Mouse (Mus musculus) cerebellum, adult 2 months (tissue): ENCODE measurements at regions not wholly inside any gene's neighbourhood (a gene's known extent, or its start where the extent isn't known, plus 50 kb on each side); places are given as distances from the start of the nearest gene placed in this dataset.

Experiments
- DNase-seq, 2 experiments: peaks; one replicate each; pipeline ENCODE4 v3.0.0; 2021
- H3K27ac ChIP-seq: fragments of 200-500 bp; 2 replicates; pipeline ENCODE4 v1.5.1; 2012; ENCODE audit warnings: low read length, control low read depth, inconsistent platforms; ENCODE audit not compliant: insufficient read depth
- H3K27me3 ChIP-seq: fragments of 200-500 bp; 2 replicates; pipeline ENCODE4 v1.6.1; 2012; ENCODE audit warnings: inconsistent platforms, mild to moderate bottlenecking, low read length, moderate library complexity; ENCODE audit not compliant: control insufficient read depth, insufficient read depth
- H3K4me1 ChIP-seq: fragments of 200-500 bp; 2 replicates; pipeline ENCODE4 v1.6.1; 2011; ENCODE audit warnings: low read length; ENCODE audit not compliant: control insufficient read depth, insufficient read depth
- H3K4me3 ChIP-seq: fragments of 200-500 bp; replicated peaks from 2 replicates; pipeline ENCODE3; 2011; ENCODE audit warnings: mild to moderate bottlenecking, low read depth, low read length, control low read depth; ENCODE audit not compliant: insufficient read depth
- CTCF ChIP-seq: fragments of 200-500 bp; IDR thresholded peaks from 2 replicates; pipeline ENCODE4 v1.5.1; 2011; ENCODE audit warnings: low read depth, mild to moderate bottlenecking, control low read depth, low read length, moderate library complexity, borderline replicate concordance; ENCODE audit not compliant: insufficient read depth
- POLR2A ChIP-seq: fragments of 200-500 bp; IDR thresholded peaks from 2 replicates; pipeline ENCODE4 v1.6.1; 2011; ENCODE audit warnings: low read length, control low read depth, borderline replicate concordance; ENCODE audit not compliant: insufficient read depth
- WGBS: fragments of 180-500 bp; shearing (Covaris S2); methylation state at CpG from one replicate; pipeline ENCODE4 v1.1.7; 2018; 5-methylcytosine and 5-hydroxymethylcytosine counted together

DNA sequence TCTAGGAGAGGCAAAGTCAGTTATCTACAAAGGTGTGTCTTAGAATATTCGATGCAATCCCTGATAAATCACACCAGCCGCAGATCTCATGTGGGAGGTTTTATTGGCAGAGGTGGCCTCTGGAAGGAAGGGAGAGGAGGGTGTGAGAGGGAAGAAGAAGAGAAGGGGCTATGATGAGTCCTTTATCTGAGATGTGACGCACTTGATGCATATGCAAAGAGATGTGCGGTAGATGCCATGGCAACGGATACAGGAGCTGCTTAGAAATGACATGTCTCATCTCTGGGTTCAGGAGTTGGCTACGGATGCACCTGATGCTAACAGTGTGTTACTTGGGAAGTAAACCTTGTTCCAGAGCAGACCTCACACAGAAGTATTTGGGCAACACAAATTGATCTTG lies 718.6 kb upstream of the Gm21961 start:
- no peak for DNase-seq
- no peak for TF ChIP-seq CTCF
- TF ChIP-seq POLR2A: no peak
- Histone ChIP-seq H3K27me3 (no peaks in the 10 kb centered on the region), H3K4me3 (no peak overlapping the region), H3K4me1 (no peaks in the 10 kb centered on the region), H3K27ac (no peak overlapping the region)
- WGBS: 76% methylated on average over 6 of the region's 6 CpGs

- TF ChIP-seq CTCF (no peak), POLR2A (no peak)
- no peak overlapping the region for H3K4me3 ChIP-seq
- H3K27ac ChIP-seq: no peak overlapping the region
- WGBS: 81% methylated on average over 2 of the region's 2 CpGs
- no peak for DNase-seq
- H3K4me1 ChIP-seq: no peaks in the 10 kb centered on the region
- H3K27me3 ChIP-seq: no peaks in the 10 kb centered on the region
Observed at GRCm38 (mm10) chr15:65731308-65731707, 716.6 kb upstream of the Gm21961 start.

GRCm38 (mm10) chr15:65727061-65727460 lies 712.4 kb upstream of the Gm21961 start:
- TF ChIP-seq POLR2A: no peak
- TF ChIP-seq CTCF: no peak
- 93% methylated on average over 1 of the region's 1 CpGs for WGBS
- Histone ChIP-seq H3K4me3 (no peak overlapping the region), H3K27ac (no peak overlapping the region), H3K27me3 (no peaks in the 10 kb centered on the region), H3K4me1 (no peaks in the 10 kb centered on the region)
- no peak for DNase-seq

- Histone ChIP-seq H3K27ac (no peak overlapping the region), H3K27me3 (no peaks in the 10 kb centered on the region), H3K4me1 (no peaks in the 10 kb centered on the region), H3K4me3 (no peak overlapping the region)
- no peak for DNase-seq
- TF ChIP-seq POLR2A: no peak
- TF ChIP-seq CTCF: no peak
- 91% methylated on average over 2 of the region's 2 CpGs for WGBS
Observed at GRCm38 (mm10) chr15:65726271-65726670, 711.6 kb upstream of the Gm21961 start.

- TF ChIP-seq CTCF (peak; percentile 92), POLR2A (no peak)
- Histone ChIP-seq H3K27ac (no peak overlapping the region), H3K4me1 (no peaks in the 10 kb centered on the region), H3K27me3 (no peaks in the 10 kb centered on the region), H3K4me3 (no peak overlapping the region)
- DNase-seq: peak; percentile 23 to 50
- 33% methylated on average over 3 of the region's 3 CpGs for WGBS
Observed at GRCm38 (mm10) chr15:65703559-65703958, 688.9 kb upstream of the Gm21961 start.

DNA sequence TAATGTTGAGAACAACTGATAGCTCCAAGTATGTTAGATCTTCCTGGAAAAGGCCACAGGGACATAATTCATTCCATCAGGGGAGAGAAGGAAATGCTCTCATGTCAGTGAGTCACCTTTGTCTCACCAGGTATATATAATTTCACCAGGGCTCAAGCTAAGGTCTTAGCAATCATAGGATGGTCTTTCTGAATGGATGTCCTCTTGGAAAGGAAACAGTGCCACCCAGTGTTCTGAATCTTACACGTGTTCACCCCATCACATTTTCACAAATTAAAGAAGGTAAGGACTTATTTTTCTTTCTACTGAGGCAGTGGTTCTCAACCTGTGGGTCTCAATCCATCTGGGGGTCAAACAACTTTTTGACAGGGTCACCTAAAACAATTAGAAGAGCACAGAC lies 686.8 kb upstream of the Gm21961 start:
- Histone ChIP-seq H3K27ac (no peak overlapping the region), H3K27me3 (no peaks in the 10 kb centered on the region), H3K4me1 (no peaks in the 10 kb centered on the region), H3K4me3 (no peak overlapping the region)
- WGBS: 0% methylated on average over 1 of the region's 1 CpGs
- TF ChIP-seq POLR2A (no peak), CTCF (peak; percentile 34; the same call in 1 of the 2 replicates)
- DNase-seq: peak in 1 of 2 experiments; percentile 32

- no peak overlapping the region for H3K4me3 ChIP-seq
- H3K4me1 ChIP-seq: no peaks in the 10 kb centered on the region
- WGBS: 95% methylated on average over 2 of the region's 2 CpGs
- no peak overlapping the region for H3K27ac ChIP-seq
- no peaks in the 10 kb centered on the region for H3K27me3 ChIP-seq
- TF ChIP-seq POLR2A (no peak), CTCF (no peak)
- DNase-seq: no peak
Observed at GRCm38 (mm10) chr15:65698596-65698995, 683.9 kb upstream of the Gm21961 start.
